Mouse (Mus musculus) embryonic fibroblast, embryonic 13.5 days (primary cell): ENCODE results near the gene Klhl5.

Experiments used
- CTCF ChIP-seq: IDR thresholded peaks from 2 replicates; pipeline ENCODE4 v1.5.1; 2011; ENCODE audit warnings: mild to moderate bottlenecking, control low read depth, low read length, moderate library complexity, borderline replicate concordance; ENCODE audit not compliant: insufficient read depth
- POLR2A ChIP-seq: IDR thresholded peaks from 2 replicates; pipeline ENCODE4 v1.6.1; 2011; ENCODE audit warnings: low read depth, mild to moderate bottlenecking, control low read depth, low read length, moderate library complexity

DNA sequence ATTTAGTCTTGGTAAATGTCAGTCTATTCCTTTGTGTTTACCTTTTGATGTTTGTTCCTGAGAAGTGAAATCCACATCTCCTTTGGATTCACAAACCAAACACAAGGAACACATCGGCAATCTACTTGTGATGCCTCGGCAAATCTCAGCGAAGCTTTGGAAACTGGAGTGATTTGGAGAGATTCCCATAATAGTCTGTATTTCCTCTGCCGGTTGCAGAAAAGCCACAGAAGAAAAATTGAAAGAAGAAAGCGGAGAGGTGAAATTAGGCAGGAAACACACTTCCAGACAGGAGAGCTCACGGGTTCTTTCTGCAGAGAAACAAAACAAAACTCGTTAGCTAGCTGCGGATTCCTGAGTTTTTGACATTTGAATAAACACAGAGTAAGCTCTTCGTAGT, 27.5 kb upstream of the Klhl5 start:
- TF ChIP-seq CTCF (no peak), POLR2A (no peak)
